ENCODE assay signal across 31 mouse cellular contexts in the genomic region with DNA sequence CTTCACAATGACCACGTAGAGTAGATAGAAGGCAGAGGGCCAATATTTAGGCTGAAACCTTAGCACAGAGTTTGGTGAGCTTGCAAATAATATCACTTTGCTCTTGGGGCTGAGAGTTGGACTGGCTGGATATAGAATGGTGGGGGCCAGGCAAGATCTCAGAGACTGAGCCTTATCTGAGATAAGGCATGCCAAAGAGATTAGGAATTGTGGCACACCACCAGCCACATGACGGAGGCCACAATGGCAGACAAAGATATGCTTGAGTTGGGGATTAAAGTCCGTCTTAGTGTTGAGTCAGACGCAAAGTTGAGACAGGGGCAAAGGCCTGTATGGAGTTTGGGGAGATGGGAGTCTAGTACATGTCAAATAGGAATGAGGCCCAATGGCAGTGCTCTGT. TPM values are rescaled to one million over a fixed set of nuclear protein-coding genes. Genes with fewer than 3 reads are reported as not detected.
"Had no signal": no experiment of that assay in that cellular context is flagged by ENCODE, and none has a peak within 500 bp of the region (broad histone marks: within the 10 kb centered on the region; RNA-seq: fewer than 3 reads in every experiment).

No protein-coding gene starts in this region.

- H3K4me2 ChIP-seq: heart, embryonic 12.5 days; hindbrain, embryonic 12.5 days; hindbrain, embryonic 14.5 days; kidney, embryonic 15.5 days; limb, embryonic 13.5 days; limb, embryonic 15.5 days; liver, embryonic 12.5 days had no signal

- H3K27me3 ChIP-seq: heart, embryonic 12.5 days; hindbrain, embryonic 12.5 days; kidney, embryonic 15.5 days; limb, embryonic 13.5 days; limb, embryonic 15.5 days; liver, embryonic 12.5 days had no signal

- ATAC-seq: hindbrain, embryonic 16.5 days; inflammation-experienced regulatory T-cells, adult 6 months; liver, embryonic 12.5 days had no signal

- H3K9me3 ChIP-seq: heart, embryonic 12.5 days; hindbrain, embryonic 10.5 days; hindbrain, embryonic 12.5 days; kidney, embryonic 15.5 days; limb, embryonic 13.5 days; limb, embryonic 15.5 days; liver, embryonic 12.5 days had no signal

- H3K4me3 ChIP-seq: gastrocnemius, adult 2 months; heart, adult 2 months; heart, embryonic 12.5 days; hindbrain, embryonic 10.5 days; hindbrain, embryonic 12.5 days; kidney, embryonic 15.5 days; limb, embryonic 13.5 days; limb, embryonic 15.5 days; liver, embryonic 12.5 days had no signal

- DNase-seq: gastrocnemius, adult 2 months; gastrocnemius, postnatal 10 days; gastrocnemius, postnatal 25 days; heart, adult 2 months; heart, postnatal 10 days; heart, postnatal 4 days; kidney, adult 11 months; kidney, adult 2 months; kidney, adult 9 months; kidney, postnatal 14 days; kidney, postnatal 36 days; layer of hippocampus, adult 9-11 months; layer of hippocampus, postnatal 36 days; left cerebral cortex, postnatal 4 days had no signal

- H3K27ac ChIP-seq: gastrocnemius, adult 2 months; heart, adult 2 months; hindbrain, embryonic 10.5 days; hindbrain, embryonic 12.5 days; hindbrain, embryonic 14.5 days; kidney, embryonic 15.5 days; kidney, postnatal 0 days; limb, embryonic 13.5 days; limb, embryonic 15.5 days; liver, embryonic 12.5 days; liver, embryonic 14.5 days had no signal

- H3K4me1 ChIP-seq: heart, embryonic 12.5 days; hindbrain, embryonic 10.5 days; hindbrain, embryonic 12.5 days; kidney, embryonic 15.5 days; limb, embryonic 13.5 days; limb, embryonic 15.5 days; liver, embryonic 12.5 days had no signal

- H3K9ac ChIP-seq: heart, embryonic 12.5 days; hindbrain, embryonic 12.5 days; hindbrain, embryonic 14.5 days; kidney, embryonic 15.5 days; limb, embryonic 13.5 days; limb, embryonic 15.5 days; liver, embryonic 12.5 days; liver, embryonic 14.5 days had no signal

- H3K36me3 ChIP-seq: heart, embryonic 12.5 days; hindbrain, embryonic 10.5 days; hindbrain, embryonic 12.5 days; kidney, embryonic 15.5 days; limb, embryonic 13.5 days; limb, embryonic 15.5 days; liver, embryonic 12.5 days had no signal

RNA-seq across cellular contexts. Expression of gene C8b, which starts 26.0 kb away (rescaled TPM):
- total RNA-seq: gastrocnemius, adult 2 months; gastrocnemius, postnatal 10 days; gastrocnemius, postnatal 25 days; granulocyte monocyte progenitor cell, adult 5-6 weeks; heart, adult 2 months; heart, postnatal 10 days; heart, postnatal 25 days; heart, postnatal 4 days; layer of hippocampus, adult 18-20 months; layer of hippocampus, postnatal 36 days had no signal
- polyA plus RNA-seq: heart, adult 2 months; heart, embryonic 12.5 days; heart, embryonic 14.5 days; hindbrain, embryonic 12.5 days; hindbrain, embryonic 16.5 days; inflammation-experienced regulatory T-cells, adult 6 months; kidney, adult 2 months; kidney, postnatal 0 days; limb, embryonic 11.5 days; limb, embryonic 13.5 days; limb, embryonic 15.5 days had no signal
